Mouse (Mus musculus): ENCODE data around the gene Rilpl1.
"Not testable (repeated sequence)": the region's sequence is repeated elsewhere in the genome, so short reads cannot be mapped to it uniquely, and the experiment has no call there.

- not testable (repeated sequence) for TF ChIP-seq CTCF, POLR2A (IDR thresholded peaks at IDR 0.05; ENCODE audit: insufficient read depth, low read depth, low read length)
These were observed 70.3 kb downstream of the Rilpl1 start for GRCm38 (mm10) chr5:124460922-124461321.

All from olfactory bulb, adult 2 months (tissue).